Mouse (Mus musculus): ENCODE measurements around the gene Nup107.

Gene Nup107

GRCm38 (mm10) chr10:117792141-117793091 lies at the start of gene Nup107:
Gene Nup107, minus strand, starts transcription at chr10:117792705.
- DNase-seq (ENCODE audit: low read depth in 2 of 2, low spot score in 2 of 2): peak; percentile 100

- DNase-seq (ENCODE audit: low read depth in 2 of 2, low spot score in 2 of 2): no peak
These were observed 49.3 kb upstream of the Nup107 start for GRCm38 (mm10) chr10:117841765-117842164.

GRCm38 (mm10) chr10:117840431-117840995 lies 48.0 kb upstream of the Nup107 start:
- no peak for DNase-seq (ENCODE audit: low read depth in 2 of 2, low spot score in 2 of 2)

- no peak for DNase-seq (ENCODE audit: low read depth in 2 of 2, low spot score in 2 of 2)
These were observed 47.2 kb upstream of the Nup107 start for GRCm38 (mm10) chr10:117839737-117840136.

- no peak for DNase-seq (ENCODE audit: low read depth in 2 of 2, low spot score in 2 of 2)
These were observed 46.4 kb upstream of the Nup107 start for GRCm38 (mm10) chr10:117838924-117839323.

GRCm38 (mm10) chr10:117836354-117836753 lies 43.8 kb upstream of the Nup107 start:
- DNase-seq (ENCODE audit: low read depth in 2 of 2, low spot score in 2 of 2): peak in 1 of 2 experiments; percentile 58

GRCm38 (mm10) chr10:117835453-117835852 lies 42.9 kb upstream of the Nup107 start:
- no peak for DNase-seq (ENCODE audit: low read depth in 2 of 2, low spot score in 2 of 2)

- DNase-seq (ENCODE audit: low read depth in 2 of 2, low spot score in 2 of 2): no peak
These were observed 38.3 kb upstream of the Nup107 start for GRCm38 (mm10) chr10:117830797-117831196.

GRCm38 (mm10) chr10:117829472-117830155 lies 37.1 kb upstream of the Nup107 start:
- no peak for DNase-seq (ENCODE audit: low read depth in 2 of 2, low spot score in 2 of 2)

- DNase-seq (ENCODE audit: low read depth in 2 of 2, low spot score in 2 of 2): no peak
These were observed 36.5 kb upstream of the Nup107 start for GRCm38 (mm10) chr10:117829022-117829421.

GRCm38 (mm10) chr10:117828536-117828935 lies 36.0 kb upstream of the Nup107 start:
- no peak for DNase-seq (ENCODE audit: low read depth in 2 of 2, low spot score in 2 of 2)

GRCm38 (mm10) chr10:117824647-117825046 lies 32.1 kb upstream of the Nup107 start:
- no peak for DNase-seq (ENCODE audit: low read depth in 2 of 2, low spot score in 2 of 2)

GRCm38 (mm10) chr10:117824139-117824538 lies 31.6 kb upstream of the Nup107 start:
- DNase-seq (ENCODE audit: low read depth in 2 of 2, low spot score in 2 of 2): no peak

- DNase-seq (ENCODE audit: low read depth in 2 of 2, low spot score in 2 of 2): no peak
These were observed 30.8 kb upstream of the Nup107 start for GRCm38 (mm10) chr10:117823321-117823720.

GRCm38 (mm10) chr10:117818600-117818999 lies 26.1 kb upstream of the Nup107 start:
- no peak for DNase-seq (ENCODE audit: low read depth in 2 of 2, low spot score in 2 of 2)

- DNase-seq (ENCODE audit: low read depth in 2 of 2, low spot score in 2 of 2): no peak
These were observed 24.2 kb upstream of the Nup107 start for GRCm38 (mm10) chr10:117816721-117817120.

GRCm38 (mm10) chr10:117812501-117812900 lies 20.0 kb upstream of the Nup107 start:
- no peak for DNase-seq (ENCODE audit: low read depth in 2 of 2, low spot score in 2 of 2)

- no peak for DNase-seq (ENCODE audit: low read depth in 2 of 2, low spot score in 2 of 2)
These were observed 19.1 kb upstream of the Nup107 start for GRCm38 (mm10) chr10:117811555-117811954.

GRCm38 (mm10) chr10:117810506-117810905 lies 18.0 kb upstream of the Nup107 start:
- no peak for DNase-seq (ENCODE audit: low read depth in 2 of 2, low spot score in 2 of 2)

GRCm38 (mm10) chr10:117808068-117808467 lies 15.6 kb upstream of the Nup107 start:
- DNase-seq (ENCODE audit: low read depth in 2 of 2, low spot score in 2 of 2): peak in 1 of 2 experiments; percentile 59

- no peak for DNase-seq (ENCODE audit: low read depth in 2 of 2, low spot score in 2 of 2)
These were observed 13.4 kb upstream of the Nup107 start for GRCm38 (mm10) chr10:117805919-117806318.

Measured in CD8-positive naive resting alpha-beta T cell, adult 2 months (primary cell).